Mouse (Mus musculus): ENCODE data around the gene Wfdc21.

Wfdc21 gene

GRCm38 (mm10) chr11:83802166-83802565, 55.4 kb downstream of the Wfdc21 start:
- DNase-seq (ENCODE audit: low spot score in 2 of 2), result peak in 1 of 2 experiments; percentile 20

All from natural killer cell, adult 2 months (primary cell).